Mouse (Mus musculus): ENCODE data around the gene Gm28490. TPM values are rescaled to one million over a fixed set of nuclear protein-coding genes. Genes with fewer than 3 reads are reported as not detected.
"Not testable (repeated sequence)": the region's sequence is repeated elsewhere in the genome, so short reads cannot be mapped to it uniquely, and the experiment has no call there.

The Gm28490 gene
- not detected in 2 replicates for polyA plus RNA-seq (2015; fragmentation: Nextera tagmentation; extraction: Ambion mirVana)

DNA sequence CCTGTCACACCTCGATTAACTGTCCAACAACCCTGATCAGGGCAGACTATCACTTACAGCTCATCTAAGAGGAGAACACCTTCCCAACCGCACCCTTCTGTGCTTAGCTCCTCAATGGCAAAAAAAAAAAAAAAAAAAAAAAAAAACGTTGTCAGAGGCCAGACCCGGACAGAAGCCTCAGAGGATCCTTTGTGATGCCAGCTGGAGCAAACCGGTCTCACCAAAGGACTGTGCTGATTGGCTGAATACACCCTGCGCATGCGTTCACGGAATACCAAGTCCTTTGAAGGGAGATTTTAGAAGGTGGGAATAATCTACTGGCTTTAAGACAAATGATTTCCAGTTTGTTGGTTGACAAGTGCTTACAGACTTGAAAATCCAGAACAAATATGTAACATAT is at the start of gene Gm28490:
Gene Gm28490 (minus strand): TSS at position 101 of the 400 bp plus-strand sequence.
- no CpG with 5 or more reads among the region's 8 CpGs for WGBS
- ATAC-seq (ENCODE audit: low FRiP score); H3K4me2 ChIP-seq; H3K4me1 ChIP-seq; H3K36me3 ChIP-seq; H3K4me3 ChIP-seq (replicated peaks); H3K27ac ChIP-seq (replicated peaks); H3K9ac ChIP-seq (replicated peaks); H3K9me3 ChIP-seq (replicated peaks); H3K27me3 ChIP-seq (replicated peaks): not testable (repeated sequence)
